Mouse (Mus musculus): Measurements from ENCODE around the gene Cxcl16. TPM values are rescaled to one million over a fixed set of nuclear protein-coding genes. Genes with fewer than 3 reads are reported as not detected.

Gene Cxcl16
- total and polyA plus RNA-seq, 3 experiments, result not detected

DNA sequence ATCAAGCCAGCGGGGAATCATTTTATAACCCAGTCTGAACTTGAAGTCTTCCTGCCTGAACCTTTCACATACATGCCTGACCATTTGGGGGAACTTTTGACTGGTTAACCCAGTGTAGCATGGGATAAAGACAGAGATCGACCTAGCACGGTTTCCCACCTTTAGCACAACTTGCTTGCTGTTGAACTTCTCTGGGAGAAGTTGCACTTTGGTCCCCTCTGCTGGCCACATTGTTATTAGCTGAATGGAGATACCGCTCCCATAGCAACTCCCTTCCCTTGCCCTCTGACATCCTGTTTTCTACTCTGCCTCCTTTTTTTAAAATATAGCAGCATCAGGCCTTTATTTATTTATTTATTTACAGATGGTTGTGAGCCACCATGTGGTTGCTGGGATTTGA is 46.6 kb upstream of the Cxcl16 start (continued):
- TF ChIP-seq ELF1 (IDR thresholded peaks at IDR 0.05; ENCODE audit: low read depth, low read length) (no peak), KAT2A (conservative IDR thresholded peaks at IDR 0.05; ENCODE audit: low read depth, low read length) (no peak)

DNA sequence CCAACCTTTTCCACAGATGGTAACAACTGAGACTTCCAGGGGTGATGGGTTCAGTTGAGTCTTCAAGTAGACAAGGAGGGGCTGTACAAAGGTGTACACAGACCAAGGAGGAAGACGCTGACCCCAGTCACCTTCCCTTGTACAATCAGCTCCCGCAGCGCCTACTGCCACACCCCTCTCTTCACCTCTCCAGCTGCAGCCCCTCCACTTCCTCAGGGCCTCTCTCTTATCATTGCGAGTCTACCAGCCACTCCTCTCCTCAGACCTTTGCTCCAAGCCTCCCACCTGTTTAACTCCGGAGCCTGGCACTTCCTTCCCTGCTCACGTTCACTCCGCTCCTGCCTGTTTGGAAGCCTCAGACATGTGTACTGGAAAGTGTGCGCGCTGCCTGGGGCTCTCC is 45.2 kb upstream of the Cxcl16 start, which contains the start of gene Tm4sf5:
TSS of gene Tm4sf5 (plus strand) at position 275 of the 400 bp plus-strand sequence.
- Histone ChIP-seq H3K4me1 (ENCODE audit: control insufficient read depth in 1 of 2, insufficient read depth in 2 of 2, low read length in 2 of 2) (peaks cover 0 to 18% of the 10 kb centered on the region in 2 experiments; a peak in 2 of 4 replicates), H3K27ac (ENCODE audit: control insufficient read depth, low read depth, low read length) (no peak within 1 kb of the TSS), H3K9ac (ENCODE audit: control insufficient read depth, low read depth, low read length, poor library complexity, severe bottlenecking) (no peak within 1 kb of the TSS; the same call in none of the 2 replicates), H3K79me2 (ENCODE audit: control insufficient read depth, insufficient read depth, low read length, poor library complexity) (no peaks in the 10 kb centered on the region), H3K27me3 (ENCODE audit: control insufficient read depth in 1 of 2, insufficient read depth in 2 of 2, low read length in 2 of 2) (peaks cover 12 to 17% of the 10 kb centered on the region in 2 experiments), H3K4me3 (ENCODE audit: control insufficient read depth in 1 of 2, insufficient read depth in 1 of 2, low read depth in 2 of 2, low read length in 2 of 2) (peak within 1 kb of the TSS in 1 of 2 experiments; percentile 65; a peak in 3 of 4 replicates), H3K36me3 (ENCODE audit: control insufficient read depth in 1 of 2, insufficient read depth in 2 of 2, low read length in 2 of 2) (peaks cover 0 to 12% of the 10 kb centered on the region in 2 experiments; a peak in 2 of 4 replicates), H3K9me3 (replicated peaks; ENCODE audit: insufficient read depth, low read length) (no peaks in the 10 kb centered on the region)
- peak; percentile 57 for DNase-seq (ENCODE audit: low read depth, low spot score)
- TF ChIP-seq KAT2A (conservative IDR thresholded peaks at IDR 0.05; ENCODE audit: low read depth, low read length), result no peak
- TF ChIP-seq ZMIZ1 (IDR thresholded peaks at IDR 0.05; ENCODE audit: low read depth, low read length), result no peak
- TF ChIP-seq E2F4 (IDR thresholded peaks at IDR 0.05; ENCODE audit: borderline replicate concordance, low read depth, low read length), result no peak
- peak; percentile 52; the same call in 1 of the 2 replicates for TF ChIP-seq GATA1 (IDR thresholded peaks at IDR 0.05; ENCODE audit: low read depth, low read length)
- TF ChIP-seq POLR2AphosphoS2 (IDR thresholded peaks at IDR 0.05; ENCODE audit: low read length), result no peak
- TF ChIP-seq SMC3 (IDR thresholded peaks at IDR 0.05; ENCODE audit: low read depth, low read length), result peak; percentile 14; the same call in 1 of the 2 replicates
- TF ChIP-seq UBTF (IDR thresholded peaks at IDR 0.05; ENCODE audit: borderline replicate concordance, insufficient read depth, low read depth, low read length), result no peak
- TF ChIP-seq TCF12 (IDR thresholded peaks at IDR 0.05; ENCODE audit: low read depth, low read length), result peak; percentile 39; the same call in 1 of the 2 replicates
- no peak for TF ChIP-seq GABPA (IDR thresholded peaks at IDR 0.05; ENCODE audit: low read depth, low read length)
- TF ChIP-seq ETS1 (IDR thresholded peaks at IDR 0.05; ENCODE audit: low read depth, low read length), result 0 out of 2 replicates have a peak, but pooled peaks have one; percentile 54
- no peak for TF ChIP-seq MYC (IDR thresholded peaks at IDR 0.05; ENCODE audit: low read depth, low read length)
- no peak for TF ChIP-seq TBP (IDR thresholded peaks at IDR 0.05; ENCODE audit: low read depth, low read length)
- peak; percentile 49; the same call in 1 of the 2 replicates for TF ChIP-seq MAZ (IDR thresholded peaks at IDR 0.05; ENCODE audit: low read depth, low read length)
- no peak for TF ChIP-seq USF2 (IDR thresholded peaks at IDR 0.05; ENCODE audit: borderline replicate concordance in 1 of 2, insufficient read depth in 1 of 2, low read depth in 1 of 2, low read length in 2 of 2)
- peak; percentile 27 to 32; a peak in 1 of 4 replicates for TF ChIP-seq EP300 (IDR thresholded peaks at IDR 0.05; ENCODE audit: low read depth in 1 of 2, low read length in 2 of 2)
- TF ChIP-seq SIN3A (IDR thresholded peaks at IDR 0.05; ENCODE audit: low read length), result peak; percentile 32; the same call in 1 of the 2 replicates
- no peak for TF ChIP-seq CHD1 (IDR thresholded peaks at IDR 0.05; ENCODE audit: low read depth, low read length)
